Mouse (Mus musculus) cerebellum, postnatal 4 days (tissue): Measurements from ENCODE around the gene Grpr.

ENCODE experiments used
- DNase-seq, 2 experiments: peaks; one replicate each; pipeline ENCODE4 v3.0.0; 2022; ENCODE audit warnings: low spot score in 2 of 2, mixed read lengths in 1 of 2

The Grpr gene

GRCm38 (mm10) chrX:163549666-163550065 lies at the start of gene Grpr:
Gene Grpr, minus strand, starts transcription at chrX:163549677.
- peak; percentile 27 to 46 for DNase-seq

GRCm38 (mm10) chrX:163560521-163560920 lies 11.0 kb upstream of the Grpr start:
- no peak for DNase-seq

- no peak for DNase-seq
Measured at GRCm38 (mm10) chrX:163547042-163547441, 2.4 kb downstream of the Grpr start.

GRCm38 (mm10) chrX:163532836-163533235 lies 16.6 kb downstream of the Grpr start:
- DNase-seq = no peak

GRCm38 (mm10) chrX:163518963-163519541 lies 30.4 kb downstream of the Grpr start:
- no peak for DNase-seq

- DNase-seq = no peak
Measured at GRCm38 (mm10) chrX:163511766-163512165, 37.7 kb downstream of the Grpr start.

GRCm38 (mm10) chrX:163502088-163502487 lies 47.4 kb downstream of the Grpr start:
- no peak for DNase-seq
